Comparison of ENCODE assay signal across 13 mouse cellular contexts in the genomic region with DNA sequence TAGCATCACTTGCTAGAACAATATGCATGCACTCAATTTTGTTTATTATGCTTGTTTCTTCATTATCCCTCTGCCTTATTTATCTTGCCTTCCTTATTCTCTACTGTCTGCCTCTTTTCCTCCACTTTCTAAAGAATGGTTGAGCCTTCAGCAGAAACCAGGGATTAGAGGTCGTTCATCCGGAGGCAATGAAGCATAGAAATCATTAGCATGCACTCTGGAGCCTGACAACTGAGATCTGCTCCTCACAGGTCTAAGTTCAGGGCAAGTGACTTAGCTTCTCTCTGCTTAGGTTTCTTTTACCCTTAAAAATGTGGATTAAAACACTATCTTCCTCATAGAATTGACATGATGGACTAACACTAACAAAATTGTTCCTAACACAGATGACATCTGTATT.
"Had no signal": no experiment of that assay in that cellular context is flagged by ENCODE, and none has a peak within 500 bp of the region (broad histone marks: within the 10 kb centered on the region; RNA-seq: fewer than 3 reads in every experiment).

No protein-coding gene starts in this region.

- H3K9me3 ChIP-seq: limb, embryonic 13.5 days; midbrain, embryonic 13.5 days; stomach, embryonic 15.5 days had no signal

- ATAC-seq: intestine, embryonic 16.5 days; midbrain, embryonic 13.5 days had no signal

- H3K27me3 ChIP-seq: limb, embryonic 13.5 days; midbrain, embryonic 13.5 days; stomach, embryonic 15.5 days had no signal

- H3K27ac ChIP-seq: hindbrain, embryonic 14.5 days; limb, embryonic 13.5 days; liver, embryonic 14.5 days; midbrain, embryonic 13.5 days; stomach, embryonic 15.5 days had no signal

- H3K4me1 ChIP-seq: limb, embryonic 13.5 days; midbrain, embryonic 13.5 days; stomach, embryonic 15.5 days had no signal

- H3K4me3 ChIP-seq: limb, embryonic 13.5 days; midbrain, embryonic 13.5 days; stomach, embryonic 15.5 days had no signal

- H3K4me2 ChIP-seq: hindbrain, embryonic 14.5 days; limb, embryonic 13.5 days; midbrain, embryonic 13.5 days; stomach, embryonic 15.5 days had no signal

- H3K9ac ChIP-seq: hindbrain, embryonic 14.5 days; limb, embryonic 13.5 days; liver, embryonic 14.5 days; midbrain, embryonic 13.5 days; stomach, embryonic 15.5 days had no signal

- DNase-seq: layer of hippocampus, adult 9-11 months; left cerebral cortex, postnatal 4 days; lung, adult 18-20 months; right cerebral cortex, postnatal 4 days; spleen, adult 18-20 months; thymus, adult 2 months; thymus, postnatal 25 days had no signal

- H3K36me3 ChIP-seq: limb, embryonic 13.5 days; stomach, embryonic 15.5 days had no signal
